Mouse (Mus musculus): ENCODE results near the gene Apbb2.

Gene Apbb2

GRCm38 (mm10) chr5:66600415-66600814 is 18.2 kb downstream of the Apbb2 start:
- no peak for DNase-seq

- no peak for DNase-seq
Observed at GRCm38 (mm10) chr5:66599888-66600287, 18.7 kb downstream of the Apbb2 start.

- no peak for DNase-seq
Observed at GRCm38 (mm10) chr5:66596296-66596695, 22.3 kb downstream of the Apbb2 start.

GRCm38 (mm10) chr5:66594881-66595280 is 23.7 kb downstream of the Apbb2 start:
- DNase-seq = no peak

- DNase-seq = no peak
Observed at GRCm38 (mm10) chr5:66586236-66586745, 32.3 kb downstream of the Apbb2 start.

- DNase-seq = no peak
Observed at GRCm38 (mm10) chr5:66583019-66583406, 35.6 kb downstream of the Apbb2 start.

- DNase-seq = no peak
Observed at GRCm38 (mm10) chr5:66582281-66583018, 36.1 kb downstream of the Apbb2 start.

GRCm38 (mm10) chr5:66579066-66579465 is 39.5 kb downstream of the Apbb2 start:
- DNase-seq = no peak

GRCm38 (mm10) chr5:66576299-66576698 is 42.3 kb downstream of the Apbb2 start:
- DNase-seq = peak; percentile 46 to 47

- DNase-seq = peak; percentile 31 to 46
Observed at GRCm38 (mm10) chr5:66575148-66575547, 43.4 kb downstream of the Apbb2 start.

- DNase-seq = peak; percentile 20 to 28
Observed at GRCm38 (mm10) chr5:66573266-66573665, 45.3 kb downstream of the Apbb2 start.

GRCm38 (mm10) chr5:66572086-66572855 is 46.3 kb downstream of the Apbb2 start:
- DNase-seq = no peak

- DNase-seq = no peak
Observed at GRCm38 (mm10) chr5:66570709-66571108, 47.9 kb downstream of the Apbb2 start.

- DNase-seq = no peak
Observed at GRCm38 (mm10) chr5:66569141-66569801, 49.3 kb downstream of the Apbb2 start.

- no peak for DNase-seq
Observed at GRCm38 (mm10) chr5:66568002-66568401, 50.6 kb downstream of the Apbb2 start.

GRCm38 (mm10) chr5:66567424-66567823 is 51.2 kb downstream of the Apbb2 start:
- no peak for DNase-seq

GRCm38 (mm10) chr5:66559591-66560175 is 58.9 kb downstream of the Apbb2 start:
- peak; percentile 59 to 78 for DNase-seq

GRCm38 (mm10) chr5:66558094-66558493 is 60.5 kb downstream of the Apbb2 start:
- DNase-seq = no peak

- DNase-seq = no peak
Observed at GRCm38 (mm10) chr5:66553933-66554332, 64.7 kb downstream of the Apbb2 start.

GRCm38 (mm10) chr5:66552246-66552645 is 66.3 kb downstream of the Apbb2 start:
- no peak for DNase-seq

GRCm38 (mm10) chr5:66550292-66550691 is 68.3 kb downstream of the Apbb2 start:
- DNase-seq = no peak

- DNase-seq = no peak
Observed at GRCm38 (mm10) chr5:66549691-66550090, 68.9 kb downstream of the Apbb2 start.

- DNase-seq = no peak
Observed at GRCm38 (mm10) chr5:66546969-66547511, 71.5 kb downstream of the Apbb2 start.

Data from cerebellum, adult 18-20 months (tissue).